Mouse (Mus musculus) liver, embryonic 14.5 days (tissue): ENCODE measurements around the gene Bicd2. TPM values are rescaled to one million over a fixed set of nuclear protein-coding genes. Genes with fewer than 3 reads are reported as not detected.

Experiments
- ATAC-seq: fragments of 200-750 bp; cut with Nextera tagmentation; 2 replicates; pipeline ENCODE4 v1.8.0; 2017; ENCODE audit warnings: moderate number of reproducible peaks, mild to moderate bottlenecking, moderate library complexity; ENCODE audit not compliant: insufficient read depth
- DNase-seq, 3 experiments: peaks; one replicate each; pipeline ENCODE4 v3.0.0-alpha.2; 2012 to 2013; ENCODE audit warnings: low read depth in 3 of 3, low spot score in 3 of 3
- H3K27ac ChIP-seq: fragments of 300-500 bp; sonication (generic); 2 replicates; pipeline ENCODE4 v1.5.1; 2014; ENCODE audit warnings: moderate library complexity, mild to moderate bottlenecking, control low read depth, inconsistent platforms
- H3K27me3 ChIP-seq: fragments of 300-500 bp; sonication (generic); 2 replicates; pipeline ENCODE4 v1.6.1; 2014; ENCODE audit warnings: mild to moderate bottlenecking, low read length, moderate library complexity; ENCODE audit not compliant: control insufficient read depth, insufficient read depth
- H3K36me3 ChIP-seq: fragments of 300-500 bp; sonication (generic); replicated peaks from 2 replicates; pipeline ENCODE4 v1.6.1; 2014; ENCODE audit warnings: low read depth; ENCODE audit not compliant: control insufficient read depth, insufficient read depth
- H3K4me1 ChIP-seq, 2 experiments: fragments of 200-500 bp in 1 of 2; fragments of 300-500 bp in 1 of 2; sonication (generic) in 1 of 2; replicated peaks; 2 replicates each; pipeline ENCODE4 v1.6.1; 2012 to 2014; ENCODE audit warnings: antibody characterized with exemption in 1 of 2, inconsistent platforms in 1 of 2, low read length in 1 of 2; ENCODE audit not compliant: control insufficient read depth in 2 of 2, insufficient read depth in 2 of 2
- H3K4me2 ChIP-seq: fragments of 300-500 bp; sonication (generic); 2 replicates; pipeline ENCODE4 v1.6.1; 2014; ENCODE audit warnings: low read depth, mild to moderate bottlenecking, control low read depth, moderate library complexity
- H3K4me3 ChIP-seq, 2 experiments: fragments of 200-500 bp in 1 of 2; fragments of 300-500 bp in 1 of 2; sonication (generic) in 1 of 2; 2 replicates each; pipeline ENCODE4 v1.5.1; 2012 to 2014; ENCODE audit warnings: low read depth in 2 of 2, low read length in 2 of 2, mild to moderate bottlenecking in 2 of 2, control low read depth in 1 of 2, inconsistent platforms in 1 of 2, moderate library complexity in 1 of 2; ENCODE audit not compliant: insufficient read depth in 1 of 2
- H3K9ac ChIP-seq: fragments of 300-500 bp; sonication (generic); replicated peaks from 2 replicates; pipeline ENCODE4 v1.6.1; 2014; ENCODE audit warnings: mild to moderate bottlenecking, control low read depth, moderate library complexity
- H3K9me3 ChIP-seq: fragments of 300-500 bp; sonication (generic); 2 replicates; pipeline ENCODE4 v1.6.1; 2016; ENCODE audit warnings: low read length, mixed read lengths; ENCODE audit not compliant: control insufficient read depth
- CTCF ChIP-seq: IDR thresholded peaks from 2 replicates; pipeline ENCODE4 v1.5.1; 2016; ENCODE audit warnings: antibody characterized with exemption, low read depth, control low read depth
- EP300 ChIP-seq: IDR thresholded peaks from 2 replicates; pipeline ENCODE4 v1.6.1; 2016; ENCODE audit warnings: antibody characterized with exemption, low read depth
- WGBS: fragments of 180-500 bp; shearing (Covaris S2); extraction: QIAGEN DNeasy Blood & Tissue Kit; methylation state at CpG from one replicate; pipeline ENCODE4 v1.1.7; 2014; ENCODE audit not compliant: insufficient replicate concordance; 5-methylcytosine and 5-hydroxymethylcytosine counted together
- polyA plus RNA-seq, 2 experiments: library from polyadenylated mRNA; depleted of rRNA in 1 of 2; stranded (reverse) in 1 of 2; unstranded in 1 of 2; fragments of >200 nt; fragmentation: Nextera tagmentation in 1 of 2; extraction: Ambion mirVana in 1 of 2; gene quantifications; 2 replicates each; pipeline versions ENCODE4 v1.2.1 to v1.2.3; 2012 to 2014

Bicd2 gene
- polyA plus RNA-seq, 2 experiments = 5.9 to 6.4 TPM

- peaks cover 0 to 13% of the 10 kb centered on the region in 2 experiments; a peak in 2 of 4 replicates for H3K4me1 ChIP-seq
- no peak for DNase-seq
- WGBS = 62% methylated on average over 6 of the region's 6 CpGs
Measured at GRCm38 (mm10) chr13:49374304-49374703, 32.9 kb downstream of the Bicd2 start.

GRCm38 (mm10) chr13:49374730-49375129, 33.3 kb downstream of the Bicd2 start:
- 65% methylated on average over 6 of the region's 6 CpGs for WGBS
- Histone ChIP-seq H3K36me3 (peaks cover 12% of the 10 kb centered on the region), H3K27ac (no peak overlapping the region), H3K27me3 (no peaks in the 10 kb centered on the region), H3K4me2 (no peak overlapping the region), H3K9me3 (no peaks in the 10 kb centered on the region), H3K4me1 (peaks cover 0 to 13% of the 10 kb centered on the region in 2 experiments; a peak in 2 of 4 replicates), H3K4me3 (no peak overlapping the region), H3K9ac (no peak overlapping the region)
- DNase-seq (no peak), ATAC-seq (no peak)
- TF ChIP-seq CTCF (no peak), EP300 (no peak)

More at GRCm38 (mm10) chr13:49374304-49374703, 32.9 kb downstream of the Bicd2 start:
- no peaks in the 10 kb centered on the region for H3K27me3 ChIP-seq
- no peak for ATAC-seq
- H3K27ac ChIP-seq = no peak overlapping the region
- no peaks in the 10 kb centered on the region for H3K9me3 ChIP-seq
- H3K9ac ChIP-seq = no peak overlapping the region
- H3K4me2 ChIP-seq = no peak overlapping the region
- TF ChIP-seq EP300 = no peak
- no peak for TF ChIP-seq CTCF
- peaks cover 9% of the 10 kb centered on the region for H3K36me3 ChIP-seq
- no peak overlapping the region for H3K4me3 ChIP-seq

GRCm38 (mm10) chr13:49377608-49378007, 36.2 kb downstream of the Bicd2 start:
- ATAC-seq = no peak

GRCm38 (mm10) chr13:49379301-49379700, 37.9 kb downstream of the Bicd2 start:
- Histone ChIP-seq H3K9me3 (no peaks in the 10 kb centered on the region), H3K27me3 (no peaks in the 10 kb centered on the region), H3K4me1 (no peaks in the 10 kb centered on the region; a peak in 1 of 4 replicates), H3K36me3 (peaks cover 28% of the 10 kb centered on the region), H3K4me3 (no peak overlapping the region), H3K9ac (no peak overlapping the region), H3K4me2 (no peak overlapping the region), H3K27ac (no peak overlapping the region)
- TF ChIP-seq EP300 (no peak), CTCF (no peak)
- ATAC-seq (no peak), DNase-seq (no peak)
- WGBS = 86% methylated on average over 20 of the region's 20 CpGs

More at GRCm38 (mm10) chr13:49377608-49378007, 36.2 kb downstream of the Bicd2 start:
- H3K27ac ChIP-seq = no peak overlapping the region
- H3K27me3 ChIP-seq = no peaks in the 10 kb centered on the region
- no peak overlapping the region for H3K4me2 ChIP-seq
- H3K4me3 ChIP-seq = no peak overlapping the region
- H3K9ac ChIP-seq = no peak overlapping the region
- H3K36me3 ChIP-seq = peaks cover 23% of the 10 kb centered on the region
- peaks cover 0 to 2% of the 10 kb centered on the region in 2 experiments; a peak in 1 of 4 replicates for H3K4me1 ChIP-seq
- DNase-seq = no peak
- 68% methylated on average over 6 of the region's 6 CpGs for WGBS
- TF ChIP-seq CTCF = no peak
- TF ChIP-seq EP300 = no peak
- H3K9me3 ChIP-seq = no peaks in the 10 kb centered on the region

GRCm38 (mm10) chr13:49381230-49381629, 39.8 kb downstream of the Bicd2 start:
- Histone ChIP-seq H3K27ac (no peak overlapping the region), H3K36me3 (peaks cover 28% of the 10 kb centered on the region), H3K4me3 (no peak overlapping the region), H3K9ac (no peak overlapping the region), H3K4me1 (no peaks in the 10 kb centered on the region; a peak in 1 of 4 replicates), H3K27me3 (no peaks in the 10 kb centered on the region), H3K9me3 (no peaks in the 10 kb centered on the region), H3K4me2 (no peak overlapping the region)
- WGBS = 21% methylated on average over 3 of the region's 3 CpGs
- TF ChIP-seq CTCF (peak; percentile 98), EP300 (no peak)
- peak; percentile 37 to 53 (median 41) for DNase-seq
- ATAC-seq = peak; percentile 46
